21 mouse cellular contexts compared by ENCODE assay signal in genomic region chr5:115776911-115777310, GRCm38 (mm10). TPM values are rescaled to one million over a fixed set of nuclear protein-coding genes. Genes with fewer than 3 reads are reported as not detected.
DNase-seq lines count a peak whose midpoint lies in the region; ATAC-seq and TF ChIP-seq lines count a peak whose summit lies in the region.
"Had no signal": no experiment of that assay in that cellular context is flagged by ENCODE, and none has a peak within 500 bp of the region (broad histone marks: within the 10 kb centered on the region; RNA-seq: fewer than 3 reads in every experiment).

No protein-coding gene starts in this region.

- TF ChIP-seq POLR2A in brain, embryonic 14.5 days (IDR thresholded peaks at IDR 0.05; ENCODE audit: borderline replicate concordance, extremely low read depth, insufficient read depth, insufficient read length, poor library complexity, severe bottlenecking) = no peak

- H3K4me3 ChIP-seq in forebrain, postnatal 0 days (ENCODE audit: low read depth, low read length) = no peak overlapping the region
- H3K4me3 ChIP-seq in forebrain, embryonic 13.5 days = no peak overlapping the region
- H3K4me3 ChIP-seq in midbrain, embryonic 14.5 days (replicated peaks; ENCODE audit: low read depth, low read length) = no peak overlapping the region
- no peak overlapping the region for H3K4me3 ChIP-seq in midbrain, embryonic 11.5 days (ENCODE audit: low read depth, low read length)
- H3K4me3 ChIP-seq: embryonic facial prominence, embryonic 12.5 days; forebrain, embryonic 12.5 days; heart, adult 2 months; heart, embryonic 15.5 days; hindbrain, embryonic 10.5 days; hindbrain, embryonic 15.5 days had no signal

- H3K4me1 ChIP-seq in forebrain, postnatal 0 days (ENCODE audit: insufficient read depth) = no peaks in the 10 kb centered on the region
- no peaks in the 10 kb centered on the region for H3K4me1 ChIP-seq in forebrain, embryonic 13.5 days
- H3K4me1 ChIP-seq in midbrain, embryonic 14.5 days (ENCODE audit: control insufficient read depth, insufficient read depth, low read length) = 0 out of 2 replicates have a peak, but pooled peaks cover 5% of the 10 kb centered on the region
- H3K4me1 ChIP-seq in midbrain, embryonic 11.5 days (ENCODE audit: control insufficient read depth, insufficient read depth, low read length) = no peaks in the 10 kb centered on the region
- H3K4me1 ChIP-seq: embryonic facial prominence, embryonic 12.5 days; forebrain, embryonic 12.5 days; heart, embryonic 15.5 days; hindbrain, embryonic 10.5 days; hindbrain, embryonic 15.5 days had no signal

- no peaks in the 10 kb centered on the region for H3K36me3 ChIP-seq in forebrain, postnatal 0 days (ENCODE audit: insufficient read depth)
- no peaks in the 10 kb centered on the region for H3K36me3 ChIP-seq in forebrain, embryonic 13.5 days (ENCODE audit: poor library complexity, severe bottlenecking)
- no peaks in the 10 kb centered on the region for H3K36me3 ChIP-seq in midbrain, embryonic 14.5 days (ENCODE audit: control insufficient read depth, insufficient read depth, low read length)
- no peaks in the 10 kb centered on the region for H3K36me3 ChIP-seq in midbrain, embryonic 11.5 days (ENCODE audit: control insufficient read depth, insufficient read depth, low read length)
- H3K36me3 ChIP-seq: embryonic facial prominence, embryonic 12.5 days; forebrain, embryonic 12.5 days; heart, embryonic 15.5 days; hindbrain, embryonic 10.5 days; hindbrain, embryonic 15.5 days had no signal

- no peaks in the 10 kb centered on the region for H3K9me3 ChIP-seq in forebrain, postnatal 0 days (ENCODE audit: low read length)
- H3K9me3 ChIP-seq in forebrain, embryonic 13.5 days (replicated peaks) = no peaks in the 10 kb centered on the region; the same call in 1 of the 2 replicates
- no peaks in the 10 kb centered on the region for H3K9me3 ChIP-seq in midbrain, embryonic 14.5 days (ENCODE audit: control insufficient read depth, low read length)
- H3K9me3 ChIP-seq in midbrain, embryonic 11.5 days (ENCODE audit: control insufficient read depth, low read length) = no peaks in the 10 kb centered on the region
- H3K9me3 ChIP-seq: embryonic facial prominence, embryonic 12.5 days; forebrain, embryonic 12.5 days; heart, embryonic 15.5 days; hindbrain, embryonic 10.5 days; hindbrain, embryonic 15.5 days had no signal

- no peaks in the 10 kb centered on the region for H3K27me3 ChIP-seq in forebrain, postnatal 0 days (ENCODE audit: insufficient read depth, low read length)
- no peaks in the 10 kb centered on the region for H3K27me3 ChIP-seq in forebrain, embryonic 13.5 days
- no peaks in the 10 kb centered on the region for H3K27me3 ChIP-seq in midbrain, embryonic 14.5 days (ENCODE audit: control insufficient read depth, insufficient read depth, low read length)
- no peaks in the 10 kb centered on the region for H3K27me3 ChIP-seq in midbrain, embryonic 11.5 days (ENCODE audit: control insufficient read depth, insufficient read depth, low read length)
- H3K27me3 ChIP-seq: embryonic facial prominence, embryonic 12.5 days; forebrain, embryonic 12.5 days; heart, embryonic 15.5 days; hindbrain, embryonic 15.5 days had no signal

- ATAC-seq in forebrain, postnatal 0 days = no peak
- no peak for ATAC-seq in forebrain, embryonic 13.5 days
- no peak for ATAC-seq in midbrain, embryonic 14.5 days (ENCODE audit: low FRiP score, low TSS enrichment)
- ATAC-seq in midbrain, embryonic 11.5 days (ENCODE audit: low FRiP score) = no peak
- ATAC-seq: activated CD4-positive, CD25-positive, alpha-beta regulatory T cell, adult 4 months; inflammation-experienced regulatory T-cells, adult 6 months; intestine, postnatal 0 days had no signal

- no peak overlapping the region for H3K9ac ChIP-seq in forebrain, postnatal 0 days
- H3K9ac ChIP-seq in forebrain, embryonic 13.5 days = no peak overlapping the region
- H3K9ac ChIP-seq in midbrain, embryonic 14.5 days (replicated peaks; ENCODE audit: low read length) = no peak overlapping the region
- no peak overlapping the region for H3K9ac ChIP-seq in midbrain, embryonic 11.5 days (ENCODE audit: low read length)
- H3K9ac ChIP-seq: embryonic facial prominence, embryonic 12.5 days; forebrain, embryonic 12.5 days; heart, embryonic 15.5 days; hindbrain, embryonic 15.5 days had no signal

- TF ChIP-seq CTCF in forebrain, postnatal 0 days (IDR thresholded peaks at IDR 0.05; ENCODE audit: low read depth) = no peak
- no peak for TF ChIP-seq CTCF in brain, embryonic 14.5 days (IDR thresholded peaks at IDR 0.05; ENCODE audit: borderline replicate concordance, extremely low read depth, insufficient read depth, insufficient read length)

- H3K4me2 ChIP-seq in forebrain, postnatal 0 days (ENCODE audit: low read depth) = no peak overlapping the region
- no peak overlapping the region for H3K4me2 ChIP-seq in forebrain, embryonic 13.5 days
- H3K4me2 ChIP-seq in midbrain, embryonic 14.5 days (ENCODE audit: low read length) = no peak overlapping the region
- H3K4me2 ChIP-seq in midbrain, embryonic 11.5 days = no peak overlapping the region
- H3K4me2 ChIP-seq: embryonic facial prominence, embryonic 12.5 days; forebrain, embryonic 12.5 days; heart, embryonic 11.5 days; heart, embryonic 15.5 days; hindbrain, embryonic 15.5 days had no signal

- H3K27ac ChIP-seq in forebrain, postnatal 0 days (ENCODE audit: low read depth, low read length) = no peak overlapping the region
- H3K27ac ChIP-seq in forebrain, embryonic 13.5 days = no peak overlapping the region
- H3K27ac ChIP-seq in midbrain, embryonic 14.5 days (replicated peaks; ENCODE audit: low read depth, low read length) = no peak overlapping the region
- no peak overlapping the region for H3K27ac ChIP-seq in midbrain, embryonic 11.5 days (ENCODE audit: low read depth, low read length)
- H3K27ac ChIP-seq: embryonic facial prominence, embryonic 12.5 days; forebrain, embryonic 12.5 days; heart, adult 2 months; heart, embryonic 15.5 days; hindbrain, embryonic 10.5 days had no signal

- peak; percentile 31 for DNase-seq in forebrain, postnatal 0 days
- peak; percentile 41 for DNase-seq in midbrain, embryonic 14.5 days
- DNase-seq in midbrain, embryonic 11.5 days (ENCODE audit: low spot score, missing footprints) = no peak
- peak; percentile 72 for DNase-seq in R1 (ENCODE audit: low read depth, low spot score)
- peak; percentile 53 for DNase-seq in brain, embryonic 14.5 days (ENCODE audit: low read depth)
- DNase-seq in B cell, adult 2 months = no peak
- DNase-seq: adrenal gland, postnatal 14 days; cerebellum, adult 2 months; cerebellum, postnatal 14 days; heart, adult 2 months; heart, postnatal 14 days had no signal

- WGBS in forebrain, postnatal 0 days = 45% methylated on average over 4 of the region's 4 CpGs
- WGBS in forebrain, embryonic 13.5 days = 67% methylated on average over 4 of the region's 4 CpGs
- WGBS in midbrain, embryonic 14.5 days = 49% methylated on average over 4 of the region's 4 CpGs
- 71% methylated on average over 4 of the region's 4 CpGs for WGBS in midbrain, embryonic 11.5 days

RNA-seq across cellular contexts. Expression of gene Bicdl1, which starts 45.5 kb away (rescaled TPM):
- total RNA-seq in forebrain, postnatal 0 days (2014; rRNA removed) = 183 and 184 TPM in 2 replicates
- 21.6 and 27.6 TPM in 2 replicates for polyA plus RNA-seq in forebrain, postnatal 0 days (2015; fragmentation: Nextera tagmentation; extraction: Ambion mirVana)
- polyA plus RNA-seq in forebrain, embryonic 13.5 days (2015; fragmentation: Nextera tagmentation; extraction: Ambion mirVana) = 15.6 and 18.8 TPM in 2 replicates
- polyA plus RNA-seq in midbrain, embryonic 14.5 days (2014; fragmentation: Nextera tagmentation; extraction: Ambion mirVana) = 39.0 and 42.2 TPM in 2 replicates
- polyA plus RNA-seq in midbrain, embryonic 11.5 days (2014; fragmentation: Nextera tagmentation; extraction: Ambion mirVana) = 11.4 and 12.4 TPM in 2 replicates
- 165 and 168 TPM in 2 replicates for polyA plus RNA-seq in brain, embryonic 14.5 days (2012; rRNA removed)

Comparison
In these comparisons a context has a peak if more than half of its experiments do, and no peak if none do; other contexts are left out.
1. DNase-seq: peak in forebrain, postnatal 0 days (single experiment), midbrain, embryonic 14.5 days (single experiment), R1 (single experiment) and brain, embryonic 14.5 days (single experiment); none in midbrain, embryonic 11.5 days (single experiment) and B cell, adult 2 months (0 of 2).